Mouse (Mus musculus) neural tube, postnatal 0 days (tissue): ENCODE results near the gene Zfand2a. TPM values are rescaled to one million over a fixed set of nuclear protein-coding genes. Genes with fewer than 3 reads are reported as not detected.

Experiments used
- polyA plus RNA-seq: library from polyadenylated mRNA; unstranded; fragments of >200 nt; fragmentation: Nextera tagmentation; extraction: Ambion mirVana; gene quantifications from 2 replicates; pipeline ENCODE4 v1.2.1, GENCODE M21; 2015

Gene Zfand2a
- polyA plus RNA-seq = 20.5 and 25.2 TPM in 2 replicates

GRCm38 (mm10) chr5:139484185-139484814, at the start of gene Zfand2a:
Gene Zfand2a (minus strand): TSS chr5:139484549.

DNA sequence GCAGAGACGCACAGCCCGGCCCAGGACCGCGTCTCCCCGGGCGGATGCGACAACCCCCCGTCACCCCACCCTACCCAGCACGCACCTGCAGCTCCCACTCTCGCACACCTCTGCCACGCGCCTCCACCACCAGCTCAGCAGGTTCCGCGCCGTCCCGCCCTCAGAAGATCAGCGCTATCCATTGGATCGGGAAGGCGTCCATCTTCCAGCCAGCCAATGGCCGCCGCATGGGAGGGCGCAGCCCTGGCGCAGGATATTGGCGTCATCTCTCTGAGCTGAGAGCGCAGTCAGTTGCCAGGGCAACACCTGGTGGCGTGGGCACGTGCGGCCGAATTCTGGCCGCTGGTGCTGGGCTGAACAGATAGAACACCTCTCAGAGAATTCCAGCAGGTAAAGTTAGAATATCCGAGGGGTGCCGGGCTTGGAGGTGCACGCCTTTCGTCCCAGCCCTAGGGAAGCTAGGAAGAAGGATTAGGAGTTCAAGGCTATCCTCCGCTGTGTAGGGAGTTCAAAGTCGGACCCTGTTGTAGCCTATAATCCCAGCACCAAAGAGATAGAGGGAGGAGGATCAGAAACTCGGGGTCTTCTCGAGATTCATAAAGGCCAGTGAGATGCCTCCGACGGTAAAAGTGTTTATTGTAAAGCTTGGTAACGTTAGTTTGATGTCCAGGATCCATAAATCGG, 23.8 kb downstream of the Zfand2a start, which contains the start of gene 3110082I17Rik:
Gene 3110082I17Rik, minus strand, starts transcription at position 144 of the 684 bp plus-strand sequence.

GRCm38 (mm10) chr5:139423026-139423865, 61.1 kb downstream of the Zfand2a start, which contains the start of gene Gper1:
Gene Gper1 (plus strand): TSS chr5:139423151.

Other genes starting within 250 kb of the Zfand2a start
- 131 and 137 TPM in 2 replicates for gene Get4, start 232.2 kb downstream of the Zfand2a start, polyA plus RNA-seq
- 156 TPM in 2 replicates for gene Adap1, start 158.9 kb downstream of the Zfand2a start, polyA plus RNA-seq
- 77.9 and 87.1 TPM in 2 replicates for gene Cox19, start 133.1 kb downstream of the Zfand2a start, polyA plus RNA-seq
- not detected in 2 replicates for gene Cyp2w1, start 131.9 kb downstream of the Zfand2a start, polyA plus RNA-seq
- gene Gpr146, start 106.9 kb downstream of the Zfand2a start, polyA plus RNA-seq = 4.7 and 4.8 TPM in 2 replicates
- gene C130050O18Rik, start 79.3 kb downstream of the Zfand2a start, polyA plus RNA-seq = 0.31 and 0.49 TPM in 2 replicates
- gene Gper1, start 61.4 kb downstream of the Zfand2a start, polyA plus RNA-seq = 5.1 and 5.8 TPM in 2 replicates
- 13.9 and 15.1 TPM in 2 replicates for gene 3110082I17Rik, start 24.0 kb downstream of the Zfand2a start, polyA plus RNA-seq
- gene Uncx, start 58.9 kb upstream of the Zfand2a start, polyA plus RNA-seq = 16.0 and 19.6 TPM in 2 replicates